Mouse (Mus musculus) megakaryocyte progenitor cell, adult 5-6 weeks (primary cell): Measurements from ENCODE around the gene Pomgnt1. TPM values are rescaled to one million over a fixed set of nuclear protein-coding genes. Genes with fewer than 3 reads are reported as not detected.

Experiments
- ATAC-seq: replicated peaks from 2 replicates; pipeline ENCODE4 v1.8.0; 2016; ENCODE audit warnings: mild to moderate bottlenecking, moderate TSS enrichment, inconsistent platforms; ENCODE audit not compliant: poor library complexity
- total RNA-seq, 2 experiments: library from RNA; stranded (forward) in 1 of 2; stranded (reverse) in 1 of 2; fragments of 157-497, 149-512 nt in 1 of 2; fragments of 200-1000 nt in 1 of 2; gene quantifications; 2 replicates each; pipeline versions ENCODE4 v1.2.3 to v1.2.4; 2015 to 2017

Gene Pomgnt1
- total RNA-seq, 2 experiments from 2014 or later = 12.5 to 13.1 TPM

- ATAC-seq = no peak
Observed at GRCm38 (mm10) chr4:116137421-116137996, 13.9 kb downstream of the Pomgnt1 start.

DNA sequence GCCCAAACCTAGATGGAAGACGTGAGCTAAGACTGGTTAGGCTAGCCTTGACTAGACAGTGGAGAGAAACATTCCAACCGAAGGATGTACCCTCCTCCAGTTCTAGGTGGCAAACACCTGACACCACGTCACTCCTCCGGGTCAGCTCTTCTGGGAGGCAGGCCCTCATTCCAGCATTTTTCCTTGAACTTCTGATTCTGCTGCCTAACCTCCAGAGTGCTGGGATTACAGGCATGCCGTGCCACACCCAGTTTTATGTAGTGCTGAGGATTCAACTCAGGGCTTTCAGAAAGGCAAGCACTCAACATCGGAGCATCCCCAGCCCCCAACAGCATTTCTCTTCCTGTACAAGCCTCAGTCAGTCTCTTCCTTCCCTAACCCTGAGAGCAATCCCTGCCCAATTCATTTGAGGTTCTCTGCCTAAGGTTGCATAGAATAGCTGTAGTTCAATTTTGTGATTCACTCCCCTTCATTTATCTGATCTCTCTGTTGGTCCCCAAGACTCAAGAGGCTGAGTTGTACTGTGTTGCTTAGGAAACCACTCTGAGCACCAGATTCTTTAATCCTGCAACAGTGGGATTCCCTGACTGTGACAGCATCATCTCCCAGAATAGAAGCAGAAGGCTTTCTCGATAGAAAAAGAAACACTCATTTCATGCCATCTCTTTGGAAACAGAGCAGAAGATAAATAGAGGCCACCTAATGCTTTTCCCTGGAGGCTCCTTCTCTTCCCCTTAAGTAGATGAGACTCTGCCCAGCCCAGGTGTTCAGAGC lies 17.3 kb downstream of the Pomgnt1 start:
- no peak for ATAC-seq

DNA sequence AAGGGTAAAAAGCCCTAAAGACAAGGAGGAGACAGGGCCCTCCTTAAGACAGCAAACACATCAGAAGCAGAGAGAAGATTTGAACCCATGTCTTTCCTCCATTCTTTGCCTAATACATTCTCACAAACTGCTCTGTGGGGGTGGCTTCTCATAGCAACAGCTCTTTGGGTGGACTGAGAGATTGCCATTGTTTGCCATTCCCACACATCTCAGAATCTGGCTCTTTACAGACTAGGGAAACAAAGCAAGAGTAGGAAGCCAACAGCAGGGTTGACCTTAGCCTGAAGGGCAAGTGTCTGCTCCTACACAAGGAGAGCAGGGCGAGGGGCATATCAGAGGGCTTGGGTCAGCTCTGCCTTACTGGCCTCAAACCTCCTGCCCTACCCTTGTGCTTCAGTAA lies 18.1 kb downstream of the Pomgnt1 start:
- ATAC-seq = no peak

DNA sequence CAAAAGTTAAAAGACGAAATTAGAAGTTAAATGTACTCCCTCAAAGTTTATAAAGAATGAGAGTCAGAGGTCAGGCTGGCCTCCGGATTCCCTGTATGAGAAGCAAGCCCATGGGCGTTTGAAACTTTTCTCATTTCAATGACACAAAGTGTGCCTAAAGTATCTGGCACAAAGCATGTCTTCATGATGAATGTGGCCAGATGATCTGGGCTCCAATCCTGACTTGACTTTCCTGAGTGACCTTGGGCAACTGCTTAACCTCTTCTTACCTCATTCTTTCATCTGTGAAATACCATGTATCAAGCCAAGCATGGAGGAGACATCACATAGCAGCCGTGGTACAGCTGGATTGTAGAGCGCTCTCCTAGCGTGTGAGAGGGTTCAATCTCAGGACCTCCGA lies 18.6 kb downstream of the Pomgnt1 start:
- ATAC-seq = no peak

DNA sequence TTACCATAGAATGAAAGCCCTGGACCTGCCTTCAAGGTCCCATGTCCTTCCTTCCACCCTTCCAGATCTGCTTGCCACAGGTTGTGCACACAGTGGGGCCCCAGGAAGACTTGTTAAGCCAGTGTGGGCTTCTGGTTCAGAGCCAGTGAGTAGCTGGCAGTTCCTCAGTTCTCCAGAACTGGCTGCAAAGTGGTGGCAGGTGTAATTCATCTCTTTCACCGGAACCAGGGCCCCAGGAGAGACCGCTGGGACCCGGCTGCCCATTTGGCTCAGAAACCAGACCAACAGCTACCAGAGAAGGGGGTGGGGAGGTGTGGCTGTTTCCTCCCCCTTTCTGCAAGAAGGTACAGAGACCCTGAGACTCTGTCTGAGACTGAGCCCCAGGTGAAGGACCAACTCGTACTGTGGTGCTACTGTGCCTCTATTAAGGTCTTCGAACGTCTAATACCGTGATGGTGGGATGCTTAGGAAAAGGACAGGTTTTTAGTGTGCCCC lies 19.7 kb downstream of the Pomgnt1 start:
- ATAC-seq = 0 out of 2 replicates have a peak, but pooled peaks have one; percentile 27

- ATAC-seq = peak; percentile 70
Observed at GRCm38 (mm10) chr4:116143891-116144717, 20.5 kb downstream of the Pomgnt1 start.

DNA sequence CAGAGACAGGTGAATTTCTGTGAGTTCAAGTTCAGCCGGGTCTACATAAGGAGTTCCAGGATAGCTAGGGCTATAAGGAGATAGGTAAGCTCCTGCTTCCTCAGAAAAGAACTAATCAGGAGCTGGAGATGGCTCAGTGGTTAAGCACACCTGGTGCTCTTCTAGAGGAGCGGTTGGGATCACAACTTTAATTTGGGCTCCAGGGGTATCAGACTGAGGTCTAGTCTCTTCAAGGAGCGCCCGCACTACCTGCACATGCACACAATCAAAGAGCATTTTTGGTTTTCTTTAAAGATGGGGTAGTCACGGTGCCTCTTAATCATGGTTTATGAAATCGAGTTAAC lies 26.1 kb downstream of the Pomgnt1 start:
- ATAC-seq = peak; percentile 21; the same call in 1 of the 2 replicates

DNA sequence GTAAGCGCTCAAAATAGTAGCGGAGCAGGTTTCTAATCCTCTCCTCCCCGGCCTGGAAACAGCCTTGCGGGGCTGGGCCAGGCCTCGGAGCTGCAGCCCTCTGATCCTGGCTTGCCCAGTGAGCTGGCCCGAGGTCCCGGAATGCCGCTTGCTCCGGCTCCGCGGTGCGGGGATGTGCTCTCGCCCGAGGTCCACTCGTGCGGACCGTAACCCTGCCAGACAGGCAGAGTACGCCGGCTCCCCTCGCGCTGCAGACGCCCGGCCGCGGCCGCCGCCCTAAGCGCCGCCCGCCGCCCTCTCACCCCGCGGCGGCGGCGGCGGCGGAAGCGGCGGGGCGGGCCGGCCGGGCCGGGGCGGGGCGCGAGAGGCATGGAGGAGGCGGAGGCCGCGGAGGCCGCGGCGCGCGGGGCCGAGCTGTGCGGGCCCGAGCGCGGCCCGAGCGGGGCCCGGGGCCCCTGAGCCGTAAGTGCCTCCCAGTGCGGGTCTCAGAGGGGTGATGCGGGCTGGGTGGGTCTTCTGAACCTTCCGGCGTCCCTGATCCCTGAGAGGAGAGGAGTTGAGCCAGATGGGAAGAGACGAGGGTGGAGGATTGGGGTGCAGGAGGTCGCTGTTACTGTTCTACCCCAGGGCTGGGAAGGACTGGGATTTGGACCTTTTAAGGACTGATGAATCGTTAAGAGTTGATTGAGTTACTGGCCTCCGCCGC lies 26.7 kb downstream of the Pomgnt1 start:
- ATAC-seq = peak; percentile 80

GRCm38 (mm10) chr4:116150862-116151221 lies 27.2 kb downstream of the Pomgnt1 start:
- no peak for ATAC-seq

GRCm38 (mm10) chr4:116151238-116151637 lies 27.6 kb downstream of the Pomgnt1 start, which contains the start of gene Lurap1:
Gene Lurap1, minus strand, starts transcription at chr4:116151338.
- no peak for ATAC-seq

- no peak for ATAC-seq
Observed at GRCm38 (mm10) chr4:116152702-116153101, 29.1 kb downstream of the Pomgnt1 start.

DNA sequence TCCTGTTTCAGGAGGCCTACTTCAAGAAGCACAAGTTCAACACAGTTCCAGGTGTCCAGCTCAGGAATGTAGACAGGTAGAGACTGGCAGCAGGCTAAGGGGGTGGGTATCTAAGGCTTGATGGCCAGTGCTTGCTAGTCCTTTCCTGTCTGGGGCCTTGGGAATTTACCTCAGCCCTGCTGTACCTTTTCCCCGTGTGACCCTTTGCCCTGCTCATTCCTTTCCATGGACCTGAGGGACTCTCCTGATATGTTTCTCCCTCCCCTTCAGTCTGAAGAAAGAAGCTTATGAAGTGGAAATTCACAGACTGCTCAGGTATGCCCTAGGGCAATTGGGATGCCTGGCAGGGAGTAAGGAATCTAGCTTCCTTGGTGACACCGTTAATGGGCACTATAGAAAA lies 34.2 kb downstream of the Pomgnt1 start:
- no peak for ATAC-seq

DNA sequence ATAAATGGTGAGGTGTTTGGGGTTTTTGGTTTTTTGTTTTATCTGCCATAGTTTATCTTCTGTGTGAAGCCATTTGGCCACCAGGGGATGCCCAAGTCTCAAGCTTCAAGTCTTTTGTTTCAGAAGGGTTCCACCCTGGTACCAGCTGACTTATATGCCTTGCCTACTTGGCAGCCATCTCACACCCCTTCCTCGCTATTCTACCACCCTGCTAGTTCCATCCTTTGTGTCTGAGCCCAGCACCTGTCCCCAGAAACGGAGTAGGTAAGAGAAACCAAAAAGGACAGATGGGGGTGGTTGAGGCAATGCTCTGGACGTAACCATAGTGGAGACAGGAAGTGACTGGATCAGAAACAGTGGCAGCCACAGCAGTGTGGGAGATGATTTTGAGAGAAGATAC lies 36.3 kb downstream of the Pomgnt1 start:
- peak; percentile 70; the same call in 1 of the 2 replicates for ATAC-seq

- ATAC-seq = no peak
Observed at GRCm38 (mm10) chr4:116160769-116161168, 37.1 kb downstream of the Pomgnt1 start.

- ATAC-seq = 0 out of 2 replicates have a peak, but pooled peaks have one; percentile 25
Observed at GRCm38 (mm10) chr4:116162142-116162541, 38.5 kb downstream of the Pomgnt1 start.

- ATAC-seq = no peak
Observed at GRCm38 (mm10) chr4:116164759-116165554, 41.3 kb downstream of the Pomgnt1 start.

DNA sequence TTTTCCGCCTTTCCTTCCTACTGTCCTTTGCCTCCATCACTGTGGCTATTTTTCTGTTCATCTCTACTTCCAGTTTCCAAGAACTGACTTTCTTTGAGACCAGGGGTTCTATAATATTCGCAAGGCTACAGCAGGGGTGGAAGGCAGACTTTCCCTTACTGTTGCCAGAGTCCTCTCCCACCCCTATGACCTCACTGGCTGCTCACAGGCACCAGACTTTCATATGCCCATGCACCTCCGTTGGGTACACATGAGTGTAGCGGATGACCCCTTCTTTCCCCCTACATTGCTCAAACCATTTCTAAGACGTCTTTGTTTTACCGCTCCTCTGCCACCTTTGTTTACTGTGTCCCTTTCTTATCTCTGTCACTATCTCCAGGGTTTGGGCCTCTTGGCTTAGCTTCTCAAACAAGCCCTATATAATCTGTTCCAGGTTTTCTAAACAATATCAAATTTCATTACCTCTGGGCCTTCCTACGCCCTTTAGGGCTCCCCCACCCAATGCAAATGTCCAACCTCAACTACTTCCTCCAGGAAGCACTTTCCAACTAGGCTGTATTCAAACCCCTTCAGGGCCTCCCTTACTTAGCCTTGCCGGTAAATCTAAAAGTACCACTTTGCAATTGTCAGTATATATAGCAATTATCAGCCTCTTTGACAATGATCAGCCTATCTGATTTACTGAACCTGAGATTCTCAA lies 42.2 kb downstream of the Pomgnt1 start:
- no peak for ATAC-seq

DNA sequence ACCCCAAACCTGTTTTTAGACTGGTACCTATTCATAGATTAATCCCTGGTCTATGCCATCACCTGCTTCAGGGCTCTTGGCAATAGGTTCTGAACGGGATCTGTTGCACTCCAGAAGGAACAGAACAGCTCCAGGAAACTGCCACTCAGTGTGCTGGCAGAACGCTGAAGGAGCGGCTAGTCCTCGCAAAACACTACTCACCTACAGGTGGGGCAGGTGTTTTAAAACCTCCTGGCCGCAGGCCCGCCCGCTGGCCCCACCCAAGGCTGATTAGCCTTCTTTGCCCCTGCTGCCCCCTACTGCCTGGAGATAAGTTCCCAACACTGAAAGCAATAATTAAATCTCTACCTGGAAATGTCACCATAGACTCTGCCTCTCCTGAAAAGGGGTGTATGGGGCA lies 43.8 kb downstream of the Pomgnt1 start, which contains the start of gene Tspan1:
Tspan1 (minus strand) TSS at position 198 of the 400 bp plus-strand sequence.
- ATAC-seq = no peak

- peak; percentile 81 for ATAC-seq
Observed at GRCm38 (mm10) chr4:116168617-116169352, 45.1 kb downstream of the Pomgnt1 start.
